Mouse (Mus musculus) liver, embryonic 14.5 days (tissue): ENCODE measurements around the gene 4933407L21Rik. TPM values are rescaled to one million over a fixed set of nuclear protein-coding genes. Genes with fewer than 3 reads are reported as not detected.

Experiments used
- ATAC-seq: fragments of 200-750 bp; cut with Nextera tagmentation; 2 replicates; pipeline ENCODE4 v1.8.0; 2017; ENCODE audit warnings: moderate number of reproducible peaks, mild to moderate bottlenecking, moderate library complexity; ENCODE audit not compliant: insufficient read depth
- DNase-seq, 3 experiments: peaks; one replicate each; pipeline ENCODE4 v3.0.0-alpha.2; 2012 to 2013; ENCODE audit warnings: low read depth in 3 of 3, low spot score in 3 of 3
- H3K27ac ChIP-seq: fragments of 300-500 bp; sonication (generic); 2 replicates; pipeline ENCODE4 v1.5.1; 2014; ENCODE audit warnings: moderate library complexity, mild to moderate bottlenecking, control low read depth, inconsistent platforms
- H3K27me3 ChIP-seq: fragments of 300-500 bp; sonication (generic); 2 replicates; pipeline ENCODE4 v1.6.1; 2014; ENCODE audit warnings: mild to moderate bottlenecking, low read length, moderate library complexity; ENCODE audit not compliant: control insufficient read depth, insufficient read depth
- H3K36me3 ChIP-seq: fragments of 300-500 bp; sonication (generic); replicated peaks from 2 replicates; pipeline ENCODE4 v1.6.1; 2014; ENCODE audit warnings: low read depth; ENCODE audit not compliant: control insufficient read depth, insufficient read depth
- H3K4me1 ChIP-seq, 2 experiments: fragments of 200-500 bp in 1 of 2; fragments of 300-500 bp in 1 of 2; sonication (generic) in 1 of 2; replicated peaks; 2 replicates each; pipeline ENCODE4 v1.6.1; 2012 to 2014; ENCODE audit warnings: antibody characterized with exemption in 1 of 2, inconsistent platforms in 1 of 2, low read length in 1 of 2; ENCODE audit not compliant: control insufficient read depth in 2 of 2, insufficient read depth in 2 of 2
- H3K4me2 ChIP-seq: fragments of 300-500 bp; sonication (generic); 2 replicates; pipeline ENCODE4 v1.6.1; 2014; ENCODE audit warnings: low read depth, mild to moderate bottlenecking, control low read depth, moderate library complexity
- H3K4me3 ChIP-seq, 2 experiments: fragments of 200-500 bp in 1 of 2; fragments of 300-500 bp in 1 of 2; sonication (generic) in 1 of 2; 2 replicates each; pipeline ENCODE4 v1.5.1; 2012 to 2014; ENCODE audit warnings: low read depth in 2 of 2, low read length in 2 of 2, mild to moderate bottlenecking in 2 of 2, control low read depth in 1 of 2, inconsistent platforms in 1 of 2, moderate library complexity in 1 of 2; ENCODE audit not compliant: insufficient read depth in 1 of 2
- H3K9ac ChIP-seq: fragments of 300-500 bp; sonication (generic); replicated peaks from 2 replicates; pipeline ENCODE4 v1.6.1; 2014; ENCODE audit warnings: mild to moderate bottlenecking, control low read depth, moderate library complexity
- H3K9me3 ChIP-seq: fragments of 300-500 bp; sonication (generic); 2 replicates; pipeline ENCODE4 v1.6.1; 2016; ENCODE audit warnings: low read length, mixed read lengths; ENCODE audit not compliant: control insufficient read depth
- CTCF ChIP-seq: IDR thresholded peaks from 2 replicates; pipeline ENCODE4 v1.5.1; 2016; ENCODE audit warnings: antibody characterized with exemption, low read depth, control low read depth
- EP300 ChIP-seq: IDR thresholded peaks from 2 replicates; pipeline ENCODE4 v1.6.1; 2016; ENCODE audit warnings: antibody characterized with exemption, low read depth
- WGBS: fragments of 180-500 bp; shearing (Covaris S2); extraction: QIAGEN DNeasy Blood & Tissue Kit; methylation state at CpG from one replicate; pipeline ENCODE4 v1.1.7; 2014; ENCODE audit not compliant: insufficient replicate concordance; 5-methylcytosine and 5-hydroxymethylcytosine counted together
- polyA plus RNA-seq, 2 experiments: library from polyadenylated mRNA; depleted of rRNA in 1 of 2; stranded (reverse) in 1 of 2; unstranded in 1 of 2; fragments of >200 nt; fragmentation: Nextera tagmentation in 1 of 2; extraction: Ambion mirVana in 1 of 2; gene quantifications; 2 replicates each; pipeline versions ENCODE4 v1.2.1 to v1.2.3; 2012 to 2014

Gene 4933407L21Rik
- 0.05 and 0.08 TPM in 2 replicates for polyA plus RNA-seq (2012; rRNA removed)
- polyA plus RNA-seq (2014; fragmentation: Nextera tagmentation; extraction: Ambion mirVana) = not detected in 2 replicates

GRCm38 (mm10) chr1:85928057-85928687 is at the start of gene 4933407L21Rik:
TSS of gene 4933407L21Rik (plus strand) at chr1:85928483.
- no peak for DNase-seq
- ATAC-seq = no peak
- Histone ChIP-seq H3K27ac (no peak within 1 kb of the TSS), H3K4me3 (no peak within 1 kb of the TSS), H3K4me1 (peaks cover 0 to 4% of the 10 kb centered on the region in 2 experiments; a peak in 2 of 4 replicates), H3K4me2 (no peak within 1 kb of the TSS), H3K27me3 (no peaks in the 10 kb centered on the region), H3K9ac (no peak within 1 kb of the TSS), H3K36me3 (no peaks in the 10 kb centered on the region), H3K9me3 (no peaks in the 10 kb centered on the region)
- WGBS = 49% methylated on average over 4 of the region's 4 CpGs
- no peak for TF ChIP-seq EP300
- no peak for TF ChIP-seq CTCF

GRCm38 (mm10) chr1:85882003-85882402 is 46.3 kb upstream of the 4933407L21Rik start:
- Histone ChIP-seq H3K27me3 (no peaks in the 10 kb centered on the region), H3K27ac (no peak overlapping the region), H3K4me1 (no peaks in the 10 kb centered on the region), H3K4me2 (no peak overlapping the region), H3K9me3 (no peaks in the 10 kb centered on the region), H3K4me3 (no peak overlapping the region), H3K36me3 (no peaks in the 10 kb centered on the region), H3K9ac (no peak overlapping the region)
- 77% methylated on average over 12 of the region's 12 CpGs for WGBS
- DNase-seq (no peak), ATAC-seq (no peak)
- TF ChIP-seq CTCF (no peak), EP300 (no peak)

- Histone ChIP-seq H3K4me3 (no peak overlapping the region), H3K4me1 (no peaks in the 10 kb centered on the region), H3K36me3 (no peaks in the 10 kb centered on the region), H3K9ac (no peak overlapping the region), H3K27ac (no peak overlapping the region), H3K9me3 (no peaks in the 10 kb centered on the region), H3K27me3 (no peaks in the 10 kb centered on the region), H3K4me2 (no peak overlapping the region)
- 71% methylated on average over 7 of the region's 7 CpGs for WGBS
- ATAC-seq = no peak
- TF ChIP-seq EP300 = no peak
- no peak for DNase-seq
Observed at GRCm38 (mm10) chr1:85887221-85887620, 41.1 kb upstream of the 4933407L21Rik start.

- TF ChIP-seq EP300 (no peak), CTCF (no peak)
- H3K4me1 ChIP-seq = peaks cover 0 to 25% of the 10 kb centered on the region in 2 experiments; a peak in 2 of 4 replicates
Observed at GRCm38 (mm10) chr1:85894231-85894747, 34.0 kb upstream of the 4933407L21Rik start, which contains the start of gene Itm2c. TSS of gene Itm2c (plus strand) at chr1:85894281.

GRCm38 (mm10) chr1:85894748-85895360 is 33.4 kb upstream of the 4933407L21Rik start:
- H3K36me3 ChIP-seq = no peaks in the 10 kb centered on the region
- TF ChIP-seq CTCF (no peak), EP300 (no peak)
- H3K4me2 ChIP-seq = peak overlapping the region; percentile 72
- WGBS = 1% methylated on average over 30 of the region's 30 CpGs
- H3K4me1 ChIP-seq = peaks cover 0 to 30% of the 10 kb centered on the region in 2 experiments; a peak in 2 of 4 replicates
- H3K9me3 ChIP-seq = no peaks in the 10 kb centered on the region
- peak; percentile 17; the same call in 1 of the 2 replicates for ATAC-seq
- no peaks in the 10 kb centered on the region for H3K27me3 ChIP-seq
- H3K4me3 ChIP-seq = peak overlapping the region; percentile 65 to 82
- no peak for DNase-seq
- H3K9ac ChIP-seq = peak overlapping the region; percentile 52
- H3K27ac ChIP-seq = no peak overlapping the region

More at GRCm38 (mm10) chr1:85894231-85894747, 34.0 kb upstream of the 4933407L21Rik start, which contains the start of gene Itm2c:
- peak within 1 kb of the TSS; percentile 65 to 82 for H3K4me3 ChIP-seq
- H3K27me3 ChIP-seq = no peaks in the 10 kb centered on the region
- H3K27ac ChIP-seq = no peak within 1 kb of the TSS
- H3K9ac ChIP-seq = peak within 1 kb of the TSS; percentile 52
- peak within 1 kb of the TSS; percentile 72 for H3K4me2 ChIP-seq
- no peaks in the 10 kb centered on the region for H3K9me3 ChIP-seq
- DNase-seq = peak; percentile 37 to 51 (median 42)
- 2% methylated on average over 35 of the region's 35 CpGs for WGBS
- H3K36me3 ChIP-seq = no peaks in the 10 kb centered on the region
- peak; percentile 66 for ATAC-seq
